Mouse (Mus musculus): ENCODE measurements around the gene Syt1.

GRCm38 (mm10) chr10:108930299-108930698 lies 80.5 kb downstream of the Syt1 start:
- TF ChIP-seq CTCF (IDR thresholded peaks at IDR 0.05; ENCODE audit: extremely low read depth, insufficient read length, insufficient replicate concordance, low read depth, low read length) (no peak), POLR2A (IDR thresholded peaks at IDR 0.05; ENCODE audit: low read depth, low read length) (no peak)
